Mouse (Mus musculus) midbrain, embryonic 11.5 days (tissue): ENCODE data around the gene Nckipsd. TPM values are rescaled to one million over a fixed set of nuclear protein-coding genes. Genes with fewer than 3 reads are reported as not detected.

ENCODE experiments used
- microRNA-seq: library from miRNA; unstranded; fragments of <30 nt; microRNA quantifications from one replicate; pipeline ENCODE4, GENCODE M21; 2017
- polyA plus RNA-seq: library from polyadenylated mRNA; unstranded; fragments of >200 nt; fragmentation: Nextera tagmentation; extraction: Ambion mirVana; gene quantifications from 2 replicates; pipeline ENCODE4 v1.2.1, GENCODE M21; 2014

Nckipsd gene
- polyA plus RNA-seq, 1 experiment from 2014 or later = 8.3 TPM

Small RNA genes within 50 kb of the gene (microRNA-seq; reads per million reads assigned to microRNA genes)
- gene Gm23156 = not detected

Other genes with a start within 250 kb of the Nckipsd start
- 182 and 186 TPM in 2 replicates for gene Impdh2, start 248.1 kb upstream of the Nckipsd start, polyA plus RNA-seq
- 51.7 and 51.9 TPM in 2 replicates for gene Ndufaf3, start 240.9 kb upstream of the Nckipsd start, polyA plus RNA-seq
- gene Dalrd3, start 238.5 kb upstream of the Nckipsd start, polyA plus RNA-seq = 158 and 172 TPM in 2 replicates
- 117 and 132 TPM in 2 replicates for gene Wdr6, start 229.6 kb upstream of the Nckipsd start, polyA plus RNA-seq
- gene P4htm, start 210.7 kb upstream of the Nckipsd start, polyA plus RNA-seq = 7.2 and 9.8 TPM in 2 replicates
- gene Arih2, start 159.0 kb upstream of the Nckipsd start, polyA plus RNA-seq = 46.9 and 50.9 TPM in 2 replicates
- 31.2 and 33.3 TPM in 2 replicates for gene Slc25a20, start 146.3 kb upstream of the Nckipsd start, polyA plus RNA-seq
- 58.0 and 58.2 TPM in 2 replicates for gene Prkar2a, start 119.1 kb upstream of the Nckipsd start, polyA plus RNA-seq
- 104 and 109 TPM in 2 replicates for gene Ip6k2, start 24.6 kb upstream of the Nckipsd start, polyA plus RNA-seq
- gene Celsr3, start 18.0 kb downstream of the Nckipsd start, polyA plus RNA-seq = 5.4 and 6.4 TPM in 2 replicates
- 7.5 and 8.0 TPM in 2 replicates for gene Slc26a6, start 44.9 kb downstream of the Nckipsd start, polyA plus RNA-seq
- not detected in 2 replicates for gene Tmem89, start 106.3 kb downstream of the Nckipsd start, polyA plus RNA-seq
- gene Uqcrc1, start 128.3 kb downstream of the Nckipsd start, polyA plus RNA-seq = 378 and 408 TPM in 2 replicates
- gene Col7a1, start 145.2 kb downstream of the Nckipsd start, polyA plus RNA-seq = 1.1 and 2.2 TPM in 2 replicates
- gene Ucn2, start 177.6 kb downstream of the Nckipsd start, polyA plus RNA-seq = 0.15 TPM in 1 of 2 replicates, not detected in the other
- 7.7 and 10.5 TPM in 2 replicates for gene Pfkfb4, start 183.4 kb downstream of the Nckipsd start, polyA plus RNA-seq
- gene Shisa5, start 230.2 kb downstream of the Nckipsd start, polyA plus RNA-seq = 27.1 and 29.9 TPM in 2 replicates